Mouse (Mus musculus) colon, adult 2 months (tissue): ENCODE measurements around the gene Gm5591. TPM values are rescaled to one million over a fixed set of nuclear protein-coding genes. Genes with fewer than 3 reads are reported as not detected.

ENCODE experiments used
- polyA plus RNA-seq: library from polyadenylated mRNA; depleted of rRNA; stranded (reverse); fragments of >200 nt; gene quantifications from 2 replicates; pipeline ENCODE4 v1.2.3, GENCODE M21; 2012; rRNA removed

The Gm5591 gene
- polyA plus RNA-seq = not detected in 2 replicates

DNA sequence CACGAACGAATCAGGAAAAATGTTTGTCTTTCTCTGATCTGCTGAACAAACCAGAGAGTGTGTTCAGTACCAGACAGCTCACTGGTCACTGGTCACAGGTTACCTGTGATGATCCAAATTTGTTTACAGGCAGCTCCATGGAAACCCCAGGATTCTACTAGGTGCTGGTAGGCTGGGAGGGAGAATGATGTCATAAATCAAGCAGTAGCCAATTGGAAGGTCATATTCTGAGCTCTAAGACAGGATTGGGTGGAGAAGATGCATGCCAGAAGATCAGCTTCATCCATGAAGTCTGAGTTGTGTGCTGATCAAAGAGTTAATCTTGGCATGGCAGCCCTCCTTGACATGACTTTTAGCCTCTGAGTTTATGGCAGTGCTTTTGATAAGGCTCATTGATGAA lies at the start of gene Gm5591:
Gene Gm5591, minus strand, starts transcription at position 101 of the 400 bp plus-strand sequence.

